Mouse (Mus musculus): ENCODE measurements around the gene Epb41l1.

DNA sequence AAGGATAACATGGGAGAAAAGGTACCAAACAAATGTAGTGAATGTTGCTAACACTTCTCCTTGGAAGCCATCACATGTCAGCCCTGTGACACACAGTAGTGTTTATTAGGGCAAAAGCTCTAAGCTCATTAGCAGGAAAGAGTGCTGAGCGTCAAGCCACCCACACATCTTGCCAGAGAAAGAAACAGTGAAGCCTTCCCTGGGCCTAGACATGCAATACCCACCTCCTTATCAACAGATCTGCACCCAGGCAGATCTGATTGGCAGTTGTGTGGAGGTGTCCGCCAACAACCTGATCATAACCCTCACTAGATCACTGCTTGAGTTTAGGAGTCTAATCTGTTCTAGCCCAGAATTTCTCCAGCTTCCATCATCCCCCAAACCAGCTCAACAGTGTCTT is 24.6 kb upstream of the Epb41l1 start:
- no peak for TF ChIP-seq POLR2A (IDR thresholded peaks at IDR 0.05; ENCODE audit: low read depth, low read length)
- no peak for TF ChIP-seq CTCF (conservative IDR thresholded peaks at IDR 0.05; ENCODE audit: insufficient read depth, insufficient read length, low read depth, low read length)
